Mouse (Mus musculus) midbrain, postnatal 0 days (tissue): ENCODE measurements around the gene L3mbtl3. TPM values are rescaled to one million over a fixed set of nuclear protein-coding genes. Genes with fewer than 3 reads are reported as not detected.

Experiments used
- ATAC-seq: fragments of 200-750 bp; cut with Nextera tagmentation; 2 replicates; pipeline ENCODE4 v1.8.0; 2017; ENCODE audit warnings: moderate number of reproducible peaks, mild to moderate bottlenecking, moderate TSS enrichment, moderate library complexity; ENCODE audit not compliant: low FRiP score
- DNase-seq: peaks from one replicate; pipeline ENCODE4 v3.0.0-alpha.2; 2015; ENCODE audit warnings: low spot score
- H3K27ac ChIP-seq: fragments of 300-500 bp; sonication (generic); 2 replicates; pipeline ENCODE4 v1.5.1; 2014; ENCODE audit warnings: low read depth, mild to moderate bottlenecking, low read length, mixed read lengths
- H3K27me3 ChIP-seq: fragments of 300-500 bp; sonication (generic); 2 replicates; pipeline ENCODE4 v1.6.1; 2014; ENCODE audit warnings: low read length, control low read depth, mixed read lengths; ENCODE audit not compliant: insufficient read depth
- H3K36me3 ChIP-seq: fragments of 300-500 bp; sonication (generic); 2 replicates; pipeline ENCODE4 v1.6.1; 2014; ENCODE audit warnings: low read length, control low read depth, mixed read lengths; ENCODE audit not compliant: insufficient read depth
- H3K4me1 ChIP-seq: fragments of 300-500 bp; sonication (generic); 2 replicates; pipeline ENCODE4 v1.6.1; 2014; ENCODE audit warnings: mild to moderate bottlenecking, control low read depth, antibody characterized with exemption, low read length, mixed read lengths; ENCODE audit not compliant: insufficient read depth
- H3K4me2 ChIP-seq: fragments of 300-500 bp; sonication (generic); 2 replicates; pipeline ENCODE4 v1.6.1; 2014; ENCODE audit warnings: low read depth, mild to moderate bottlenecking, low read length, mixed read lengths; ENCODE audit not compliant: poor library complexity, severe bottlenecking
- H3K4me3 ChIP-seq: fragments of 300-500 bp; sonication (generic); 2 replicates; pipeline ENCODE4 v1.5.1; 2014; ENCODE audit warnings: low read depth, mild to moderate bottlenecking, low read length, moderate library complexity
- H3K9ac ChIP-seq: fragments of 300-500 bp; sonication (generic); replicated peaks from 2 replicates; pipeline ENCODE4 v1.6.1; 2014; ENCODE audit warnings: mild to moderate bottlenecking, low read length, moderate library complexity, mixed read lengths; ENCODE audit not compliant: poor library complexity, severe bottlenecking
- H3K9me3 ChIP-seq: fragments of 300-500 bp; sonication (generic); 2 replicates; pipeline ENCODE4 v1.6.1; 2016; ENCODE audit warnings: low read length, control low read depth
- CTCF ChIP-seq: IDR thresholded peaks from 2 replicates; pipeline ENCODE4 v1.5.1; 2016; ENCODE audit warnings: antibody characterized with exemption, mild to moderate bottlenecking
- WGBS: fragments of 180-500 bp; shearing (Covaris S2); extraction: QIAGEN DNeasy Blood & Tissue Kit; methylation state at CpG from one replicate; pipeline ENCODE4 v1.1.7; 2014; 5-methylcytosine and 5-hydroxymethylcytosine counted together
- polyA plus RNA-seq: library from polyadenylated mRNA; unstranded; fragments of >200 nt; fragmentation: Nextera tagmentation; extraction: Ambion mirVana; gene quantifications from 2 replicates; pipeline ENCODE4 v1.2.1, GENCODE M21; 2015
- total RNA-seq: library from RNA; depleted of rRNA; stranded (reverse); fragments of >200 nt; gene quantifications from 2 replicates; pipeline ENCODE4 v1.2.3, GENCODE M21; 2014

Gene L3mbtl3
- total and polyA plus RNA-seq, 2 experiments from 2014 or later = 27.3 to 69.5 TPM

DNA sequence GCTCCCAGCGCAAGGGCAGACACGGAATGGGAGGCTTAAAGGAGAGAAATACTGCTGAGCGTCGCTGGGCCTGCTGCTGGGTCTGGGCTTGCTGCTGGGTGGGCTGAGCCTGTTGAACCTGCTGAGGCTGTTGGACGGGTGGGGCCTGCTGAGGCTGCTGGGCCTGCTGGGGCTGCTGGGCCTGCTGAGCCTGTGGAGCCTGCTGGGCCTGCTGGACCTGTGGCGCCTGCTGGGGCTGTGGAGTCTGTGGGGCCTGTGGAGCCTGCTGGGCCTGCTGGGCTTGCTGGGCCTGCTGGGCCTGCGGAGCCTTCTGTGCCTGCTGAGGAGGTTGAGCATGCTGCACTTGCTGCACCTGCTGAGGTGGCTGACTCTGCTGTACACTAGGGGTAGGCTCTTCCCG is 95.8 kb downstream of the L3mbtl3 start:
- Histone ChIP-seq H3K36me3 (peaks cover 19% of the 10 kb centered on the region), H3K9me3 (no peaks in the 10 kb centered on the region), H3K27ac (no peak overlapping the region), H3K4me2 (no peak overlapping the region), H3K27me3 (no peaks in the 10 kb centered on the region), H3K4me1 (no peaks in the 10 kb centered on the region), H3K4me3 (no peak overlapping the region), H3K9ac (no peak overlapping the region)
- TF ChIP-seq CTCF = no peak
- ATAC-seq (no peak), DNase-seq (no peak)
- WGBS = 55% methylated on average over 8 of the region's 8 CpGs

DNA sequence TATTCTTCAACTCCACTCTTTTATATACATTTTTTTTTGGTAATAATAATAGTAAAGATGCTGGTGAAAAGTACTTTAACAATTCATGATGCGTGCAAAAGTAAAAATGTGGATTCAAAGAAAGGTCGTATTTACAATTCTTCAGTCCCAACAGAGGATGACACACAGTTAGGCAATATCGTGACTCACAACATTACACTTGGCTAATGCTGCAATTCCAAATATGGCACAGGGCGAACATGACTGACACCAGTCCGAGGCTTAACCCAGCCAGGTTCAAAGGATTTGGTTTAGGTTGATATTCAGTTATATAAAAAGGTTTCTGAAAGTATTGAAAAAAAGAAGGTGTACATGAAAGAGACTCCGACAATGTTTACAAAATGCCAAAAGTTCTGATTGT is 100.4 kb downstream of the L3mbtl3 start:
- no peaks in the 10 kb centered on the region for H3K9me3 ChIP-seq
- H3K36me3 ChIP-seq = peaks cover 19% of the 10 kb centered on the region
- no peak overlapping the region for H3K4me2 ChIP-seq
- no peak overlapping the region for H3K9ac ChIP-seq
- no peak overlapping the region for H3K27ac ChIP-seq
- H3K4me3 ChIP-seq = no peak overlapping the region
- no peaks in the 10 kb centered on the region for H3K27me3 ChIP-seq
- no peak for TF ChIP-seq CTCF
- no peaks in the 10 kb centered on the region for H3K4me1 ChIP-seq
- WGBS = 94% methylated on average over 6 of the region's 6 CpGs
- ATAC-seq (no peak), DNase-seq (no peak)

DNA sequence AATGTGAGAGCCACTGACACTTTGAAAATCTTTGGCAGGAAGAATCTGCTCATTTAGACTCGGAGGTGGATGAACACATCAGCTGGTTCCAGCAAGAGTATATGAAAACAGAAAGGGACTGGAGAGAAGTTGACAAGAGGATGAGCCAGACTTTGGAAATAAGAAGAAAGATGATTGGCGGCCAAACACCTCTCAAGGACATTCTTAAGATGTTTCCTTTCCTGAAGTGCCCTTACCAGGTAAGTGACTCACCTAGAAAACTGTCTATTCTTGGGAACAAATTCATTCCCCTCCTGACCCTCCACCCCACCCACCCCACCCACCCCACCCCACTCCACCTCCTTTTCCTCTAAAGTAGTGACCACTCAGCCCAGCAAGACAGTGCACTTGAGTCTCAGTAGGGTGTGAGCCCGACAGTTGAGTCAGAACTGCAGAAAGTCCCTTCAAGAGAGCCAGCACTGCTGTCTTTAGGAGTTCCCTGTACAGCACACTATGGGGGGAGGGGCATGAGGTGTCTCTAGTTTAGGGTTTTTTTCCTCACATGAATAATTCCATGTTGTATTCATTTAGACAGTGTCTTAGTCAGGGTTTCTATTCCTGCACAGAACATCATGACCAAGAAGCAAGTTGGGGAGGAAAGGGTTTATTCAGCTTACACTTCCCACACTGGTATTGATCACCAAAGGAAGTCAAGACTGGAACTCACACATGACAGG is 111.9 kb downstream of the L3mbtl3 start:
- H3K9me3 ChIP-seq = no peaks in the 10 kb centered on the region
- ATAC-seq (no peak), DNase-seq (no peak)
- no peak overlapping the region for H3K4me3 ChIP-seq
- H3K4me1 ChIP-seq = no peaks in the 10 kb centered on the region
- no peak overlapping the region for H3K9ac ChIP-seq
- no peak overlapping the region for H3K4me2 ChIP-seq
- H3K36me3 ChIP-seq = no peaks in the 10 kb centered on the region
- 77% methylated on average over 3 of the region's 3 CpGs for WGBS
- H3K27ac ChIP-seq = no peak overlapping the region
- TF ChIP-seq CTCF = no peak
- no peaks in the 10 kb centered on the region for H3K27me3 ChIP-seq

- Histone ChIP-seq H3K27ac (no peak overlapping the region), H3K4me2 (no peak overlapping the region), H3K9ac (no peak overlapping the region), H3K4me3 (no peak overlapping the region), H3K27me3 (no peaks in the 10 kb centered on the region), H3K36me3 (no peaks in the 10 kb centered on the region), H3K9me3 (no peaks in the 10 kb centered on the region), H3K4me1 (no peaks in the 10 kb centered on the region)
- DNase-seq = no peak
- TF ChIP-seq CTCF = no peak
- ATAC-seq = no peak
- WGBS = 82% methylated on average over 4 of the region's 4 CpGs
Measured at GRCm38 (mm10) chr10:26259908-26260307, 115.9 kb downstream of the L3mbtl3 start.

DNA sequence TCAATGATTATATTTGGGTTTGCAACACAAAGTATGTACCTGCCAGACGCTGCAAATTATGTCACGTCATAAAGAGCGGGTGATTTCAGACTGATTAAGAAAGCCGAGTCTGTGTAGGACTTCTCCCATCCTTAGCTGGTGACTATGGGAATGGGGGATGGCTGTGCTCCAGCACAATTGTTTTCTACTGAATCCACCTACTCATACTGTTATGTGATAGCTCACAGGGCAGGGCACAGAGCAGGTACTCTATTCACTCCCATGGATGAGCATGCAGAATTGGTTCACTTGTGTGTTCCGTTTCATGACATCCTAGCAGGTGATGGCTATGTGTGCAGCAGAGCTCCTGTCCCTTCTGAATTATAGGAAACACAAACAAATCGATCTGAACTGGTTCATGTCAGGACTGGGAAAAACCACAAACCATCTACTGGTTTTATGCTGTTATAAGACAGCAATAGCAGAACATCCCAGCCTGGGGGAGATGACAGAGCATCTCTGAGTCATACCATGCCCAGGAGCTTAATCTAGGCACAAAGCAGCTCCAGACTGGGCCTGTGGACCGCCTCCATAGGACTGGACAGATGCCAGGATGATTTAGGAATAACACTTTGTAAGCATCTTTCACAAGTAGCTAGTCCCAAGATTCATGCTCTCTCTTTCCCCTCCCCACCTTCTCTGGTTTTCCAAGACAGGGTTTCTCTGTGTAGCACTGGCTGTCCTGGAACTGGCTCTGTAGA is 126.2 kb downstream of the L3mbtl3 start:
- no peaks in the 10 kb centered on the region for H3K27me3 ChIP-seq
- H3K9me3 ChIP-seq = no peaks in the 10 kb centered on the region
- no peak overlapping the region for H3K9ac ChIP-seq
- no peak overlapping the region for H3K4me2 ChIP-seq
- DNase-seq (no peak), ATAC-seq (no peak)
- TF ChIP-seq CTCF = no peak
- H3K4me1 ChIP-seq = no peaks in the 10 kb centered on the region
- H3K4me3 ChIP-seq = no peak overlapping the region
- no peak overlapping the region for H3K27ac ChIP-seq
- H3K36me3 ChIP-seq = no peaks in the 10 kb centered on the region
- 85% methylated on average over 7 of the region's 7 CpGs for WGBS

GRCm38 (mm10) chr10:26244466-26244865 is 131.3 kb downstream of the L3mbtl3 start:
- Histone ChIP-seq H3K9me3 (no peaks in the 10 kb centered on the region), H3K4me2 (no peak overlapping the region), H3K9ac (no peak overlapping the region), H3K4me3 (no peak overlapping the region), H3K4me1 (no peaks in the 10 kb centered on the region), H3K27ac (no peak overlapping the region), H3K27me3 (no peaks in the 10 kb centered on the region), H3K36me3 (no peaks in the 10 kb centered on the region)
- no peak for ATAC-seq
- no peak for TF ChIP-seq CTCF
- no peak for DNase-seq
- WGBS = 87% methylated on average over 6 of the region's 6 CpGs
